In genomic region chr9:124126373-124126772, GRCm38 (mm10) we compare ENCODE assay signal across 8 mouse cellular contexts. TPM values are rescaled to one million over a fixed set of nuclear protein-coding genes. Genes with fewer than 3 reads are reported as not detected.
A peak's percentile ranks its signal among the peaks of the same experiment; 100 is the strongest.
DNase-seq lines count a peak whose midpoint lies in the region; ATAC-seq and TF ChIP-seq lines count a peak whose summit lies in the region.

No protein-coding gene starts in this region.

- 69% methylated on average over 5 of the region's 5 CpGs for WGBS in hindbrain, embryonic 14.5 days
- WGBS in hindbrain, embryonic 12.5 days, result 62% methylated on average over 5 of the region's 5 CpGs

- H3K9me3 ChIP-seq in hindbrain, embryonic 14.5 days (ENCODE audit: control insufficient read depth, low read length), result no peaks in the 10 kb centered on the region
- H3K9me3 ChIP-seq in hindbrain, embryonic 12.5 days (replicated peaks), result no peaks in the 10 kb centered on the region

- peak; percentile 20 for ATAC-seq in inflammation-experienced regulatory T-cells, adult 6 months
- peak; percentile 76 for ATAC-seq in megakaryocyte, adult 5-6 weeks (ENCODE audit: poor library complexity, severe bottlenecking)
- no peak for ATAC-seq in hindbrain, embryonic 14.5 days (ENCODE audit: low FRiP score)
- no peak for ATAC-seq in hindbrain, embryonic 12.5 days (ENCODE audit: low FRiP score)

- intact Hi-C loops in gastrocnemius, adult 2 months (cut with DNase I), result no loop called here

- no peak for DNase-seq in gastrocnemius, adult 2 months
- DNase-seq in gastrocnemius, postnatal 25 days, result no peak
- peak; percentile 27 for DNase-seq in brain, adult 2 months (ENCODE audit: low read depth, low spot score)
- no peak for DNase-seq in cerebellum, adult 9-10 months
- no peak for DNase-seq in hindbrain, embryonic 14.5 days (ENCODE audit: low spot score)

- H3K4me2 ChIP-seq in hindbrain, embryonic 14.5 days (replicated peaks), result no peak overlapping the region
- no peak overlapping the region for H3K4me2 ChIP-seq in hindbrain, embryonic 12.5 days (replicated peaks)

- no peak overlapping the region for H3K4me3 ChIP-seq in gastrocnemius, adult 2 months
- no peak overlapping the region for H3K4me3 ChIP-seq in hindbrain, embryonic 14.5 days (replicated peaks; ENCODE audit: low read length)
- no peak overlapping the region for H3K4me3 ChIP-seq in hindbrain, embryonic 12.5 days

- peak overlapping the region; percentile 59 for H3K27ac ChIP-seq in gastrocnemius, adult 2 months
- no peak overlapping the region for H3K27ac ChIP-seq in hindbrain, embryonic 14.5 days
- no peak overlapping the region for H3K27ac ChIP-seq in hindbrain, embryonic 12.5 days

- H3K36me3 ChIP-seq in hindbrain, embryonic 14.5 days (replicated peaks; ENCODE audit: control insufficient read depth, insufficient read depth), result no peaks in the 10 kb centered on the region
- H3K36me3 ChIP-seq in hindbrain, embryonic 12.5 days, result no peaks in the 10 kb centered on the region

- no peaks in the 10 kb centered on the region for H3K27me3 ChIP-seq in hindbrain, embryonic 14.5 days (ENCODE audit: control insufficient read depth, insufficient read depth, low read length)
- no peaks in the 10 kb centered on the region for H3K27me3 ChIP-seq in hindbrain, embryonic 12.5 days

- TF ChIP-seq CTCF in gastrocnemius, adult 2 months (IDR thresholded peaks at IDR 0.05), result no peak

- H3K9ac ChIP-seq in hindbrain, embryonic 14.5 days, result no peak overlapping the region
- no peak overlapping the region for H3K9ac ChIP-seq in hindbrain, embryonic 12.5 days

- H3K4me1 ChIP-seq in hindbrain, embryonic 14.5 days (replicated peaks; ENCODE audit: control insufficient read depth, insufficient read depth, low read length), result no peaks in the 10 kb centered on the region
- H3K4me1 ChIP-seq in hindbrain, embryonic 12.5 days, result no peaks in the 10 kb centered on the region

RNA-seq across cellular contexts. Expression of gene Ccr5, which starts 5.0 kb away (rescaled TPM):
- total RNA-seq in gastrocnemius, adult 2 months (2021), result under 1 TPM; 0.11 to 0.77 TPM
- 1 to 10 TPM in 1 of 2 experiments, under 1 TPM in 1; 0.72 to 1.2 TPM for total RNA-seq in gastrocnemius, postnatal 25 days (2021)
- 100 to 1,000 TPM in 1 of 3 experiments, 1 to 10 TPM in 2; 2.6 to 101 (median 7.8) TPM for polyA plus RNA-seq in inflammation-experienced regulatory T-cells, adult 6 months (2017; shearing (Covaris generic))
- total RNA-seq in megakaryocyte, adult 5-6 weeks (2015), result 7.1 and 7.6 TPM in 2 replicates
- 2.5 and 3.5 TPM in 2 replicates for total RNA-seq in megakaryocyte, adult 5-6 weeks (2017)
- polyA plus RNA-seq in hindbrain, embryonic 14.5 days (2014; fragmentation: Nextera tagmentation; extraction: Ambion mirVana), result 0.93 and 1.5 TPM in 2 replicates
- polyA plus RNA-seq in hindbrain, embryonic 12.5 days (2016; fragmentation: Nextera tagmentation; extraction: Ambion mirVana), result 0.90 and 1.1 TPM in 2 replicates

RNA-seq across cellular contexts. Expression of gene Ccr2, which starts 24.6 kb away (rescaled TPM):
- under 1 TPM; 0.47 to 0.51 TPM for total RNA-seq in gastrocnemius, adult 2 months (2021)
- total RNA-seq in gastrocnemius, postnatal 25 days (2021), result under 1 TPM; 0.38 to 0.88 TPM
- 100 to 1,000 TPM in 1 of 3 experiments, 10 to 100 TPM in 2; 22.0 to 215 (median 46.1) TPM for polyA plus RNA-seq in inflammation-experienced regulatory T-cells, adult 6 months (2017; shearing (Covaris generic))
- 1,125 and 1,272 TPM in 2 replicates for total RNA-seq in megakaryocyte, adult 5-6 weeks (2015)
- total RNA-seq in megakaryocyte, adult 5-6 weeks (2017), result 1,533 and 1,632 TPM in 2 replicates
- polyA plus RNA-seq in hindbrain, embryonic 14.5 days (2014; fragmentation: Nextera tagmentation; extraction: Ambion mirVana), result 0.31 and 0.33 TPM in 2 replicates
- 0.34 and 0.38 TPM in 2 replicates for polyA plus RNA-seq in hindbrain, embryonic 12.5 days (2016; fragmentation: Nextera tagmentation; extraction: Ambion mirVana)

Comparison
In these comparisons a context has a peak if more than half of its experiments do, and no peak if none do; other contexts are left out.
1. ATAC-seq: peak in inflammation-experienced regulatory T-cells, adult 6 months (single experiment) and megakaryocyte, adult 5-6 weeks (single experiment); none in hindbrain, embryonic 14.5 days (single experiment) and hindbrain, embryonic 12.5 days (single experiment).
2. RNA of gene Ccr2, which starts 24.6 kb away (total RNA-seq): 1,125 to 1,632 TPM in megakaryocyte, adult 5-6 weeks; 0.38 to 0.88 TPM in gastrocnemius, postnatal 25 days and 0.47 to 0.51 TPM in gastrocnemius, adult 2 months; every median in the first group is over 100 times any median in the second.